Mouse (Mus musculus) liver, embryonic 14.5 days (tissue): ENCODE measurements around the gene Rabl6. TPM values are rescaled to one million over a fixed set of nuclear protein-coding genes. Genes with fewer than 3 reads are reported as not detected.

Experiments used
- ATAC-seq: fragments of 200-750 bp; cut with Nextera tagmentation; 2 replicates; pipeline ENCODE4 v1.8.0; 2017; ENCODE audit warnings: moderate number of reproducible peaks, mild to moderate bottlenecking, moderate library complexity; ENCODE audit not compliant: insufficient read depth
- DNase-seq, 3 experiments: peaks; one replicate each; pipeline ENCODE4 v3.0.0-alpha.2; 2012 to 2013; ENCODE audit warnings: low read depth in 3 of 3, low spot score in 3 of 3
- H3K27ac ChIP-seq: fragments of 300-500 bp; sonication (generic); 2 replicates; pipeline ENCODE4 v1.5.1; 2014; ENCODE audit warnings: moderate library complexity, mild to moderate bottlenecking, control low read depth, inconsistent platforms
- H3K27me3 ChIP-seq: fragments of 300-500 bp; sonication (generic); 2 replicates; pipeline ENCODE4 v1.6.1; 2014; ENCODE audit warnings: mild to moderate bottlenecking, low read length, moderate library complexity; ENCODE audit not compliant: control insufficient read depth, insufficient read depth
- H3K36me3 ChIP-seq: fragments of 300-500 bp; sonication (generic); replicated peaks from 2 replicates; pipeline ENCODE4 v1.6.1; 2014; ENCODE audit warnings: low read depth; ENCODE audit not compliant: control insufficient read depth, insufficient read depth
- H3K4me1 ChIP-seq, 2 experiments: fragments of 200-500 bp in 1 of 2; fragments of 300-500 bp in 1 of 2; sonication (generic) in 1 of 2; replicated peaks; 2 replicates each; pipeline ENCODE4 v1.6.1; 2012 to 2014; ENCODE audit warnings: antibody characterized with exemption in 1 of 2, inconsistent platforms in 1 of 2, low read length in 1 of 2; ENCODE audit not compliant: control insufficient read depth in 2 of 2, insufficient read depth in 2 of 2
- H3K4me2 ChIP-seq: fragments of 300-500 bp; sonication (generic); 2 replicates; pipeline ENCODE4 v1.6.1; 2014; ENCODE audit warnings: low read depth, mild to moderate bottlenecking, control low read depth, moderate library complexity
- H3K4me3 ChIP-seq, 2 experiments: fragments of 200-500 bp in 1 of 2; fragments of 300-500 bp in 1 of 2; sonication (generic) in 1 of 2; 2 replicates each; pipeline ENCODE4 v1.5.1; 2012 to 2014; ENCODE audit warnings: low read depth in 2 of 2, low read length in 2 of 2, mild to moderate bottlenecking in 2 of 2, control low read depth in 1 of 2, inconsistent platforms in 1 of 2, moderate library complexity in 1 of 2; ENCODE audit not compliant: insufficient read depth in 1 of 2
- H3K9ac ChIP-seq: fragments of 300-500 bp; sonication (generic); replicated peaks from 2 replicates; pipeline ENCODE4 v1.6.1; 2014; ENCODE audit warnings: mild to moderate bottlenecking, control low read depth, moderate library complexity
- H3K9me3 ChIP-seq: fragments of 300-500 bp; sonication (generic); 2 replicates; pipeline ENCODE4 v1.6.1; 2016; ENCODE audit warnings: low read length, mixed read lengths; ENCODE audit not compliant: control insufficient read depth
- CTCF ChIP-seq: IDR thresholded peaks from 2 replicates; pipeline ENCODE4 v1.5.1; 2016; ENCODE audit warnings: antibody characterized with exemption, low read depth, control low read depth
- EP300 ChIP-seq: IDR thresholded peaks from 2 replicates; pipeline ENCODE4 v1.6.1; 2016; ENCODE audit warnings: antibody characterized with exemption, low read depth
- WGBS: fragments of 180-500 bp; shearing (Covaris S2); extraction: QIAGEN DNeasy Blood & Tissue Kit; methylation state at CpG from one replicate; pipeline ENCODE4 v1.1.7; 2014; ENCODE audit not compliant: insufficient replicate concordance; 5-methylcytosine and 5-hydroxymethylcytosine counted together
- polyA plus RNA-seq, 2 experiments: library from polyadenylated mRNA; depleted of rRNA in 1 of 2; stranded (reverse) in 1 of 2; unstranded in 1 of 2; fragments of >200 nt; fragmentation: Nextera tagmentation in 1 of 2; extraction: Ambion mirVana in 1 of 2; gene quantifications; 2 replicates each; pipeline versions ENCODE4 v1.2.1 to v1.2.3; 2012 to 2014

Gene Rabl6
- polyA plus RNA-seq, 2 experiments: 18.6 to 21.5 TPM

- H3K27me3 ChIP-seq: peaks cover 58% of the 10 kb centered on the region
- no peak for TF ChIP-seq EP300
- peak; percentile 66 for TF ChIP-seq CTCF
Measured at GRCm38 (mm10) chr2:25579737-25580460, 28.4 kb downstream of the Rabl6 start.

GRCm38 (mm10) chr2:25578796-25579736 is 29.3 kb downstream of the Rabl6 start:
- WGBS: 7% methylated on average over 77 of the region's 77 CpGs
- peaks cover 58% of the 10 kb centered on the region for H3K27me3 ChIP-seq
- no peak overlapping the region for H3K27ac ChIP-seq
- no peak overlapping the region for H3K4me3 ChIP-seq
- ATAC-seq (no peak), DNase-seq (no peak)
- H3K9ac ChIP-seq: no peak overlapping the region
- peaks cover 4% of the 10 kb centered on the region for H3K36me3 ChIP-seq
- no peak overlapping the region for H3K4me2 ChIP-seq
- TF ChIP-seq EP300 (no peak), CTCF (no peak)
- peaks cover 2 to 9% of the 10 kb centered on the region in 2 experiments; a peak in 3 of 4 replicates for H3K4me1 ChIP-seq
- no peaks in the 10 kb centered on the region for H3K9me3 ChIP-seq

More at GRCm38 (mm10) chr2:25579737-25580460, 28.4 kb downstream of the Rabl6 start:
- no peak overlapping the region for H3K4me2 ChIP-seq
- H3K4me1 ChIP-seq: peaks cover 0 to 9% of the 10 kb centered on the region in 2 experiments; a peak in 1 of 4 replicates
- peaks cover 4% of the 10 kb centered on the region for H3K36me3 ChIP-seq
- no peaks in the 10 kb centered on the region for H3K9me3 ChIP-seq
- DNase-seq (no peak), ATAC-seq (no peak)
- H3K27ac ChIP-seq: no peak overlapping the region
- 2% methylated on average over 27 of the region's 27 CpGs for WGBS
- no peak overlapping the region for H3K4me3 ChIP-seq
- H3K9ac ChIP-seq: no peak overlapping the region

- no peak overlapping the region for H3K4me3 ChIP-seq
- peaks cover 8 to 15% of the 10 kb centered on the region in 2 experiments for H3K4me1 ChIP-seq
- H3K36me3 ChIP-seq: no peaks in the 10 kb centered on the region
- peaks cover 58% of the 10 kb centered on the region for H3K27me3 ChIP-seq
- TF ChIP-seq CTCF (peak; percentile 33; the same call in 1 of the 2 replicates), EP300 (no peak)
- no peaks in the 10 kb centered on the region for H3K9me3 ChIP-seq
- no peak overlapping the region for H3K27ac ChIP-seq
- ATAC-seq (no peak), DNase-seq (no peak)
- WGBS: 4% methylated on average over 75 of the region's 75 CpGs
- no peak overlapping the region for H3K4me2 ChIP-seq
- H3K9ac ChIP-seq: no peak overlapping the region
Measured at GRCm38 (mm10) chr2:25577951-25578795, 30.1 kb downstream of the Rabl6 start.

GRCm38 (mm10) chr2:25576965-25577891 is 31.1 kb downstream of the Rabl6 start:
- 19% methylated on average over 92 of the region's 92 CpGs for WGBS
- TF ChIP-seq CTCF: no peak
- no peak for TF ChIP-seq EP300
- H3K9me3 ChIP-seq: no peaks in the 10 kb centered on the region
- H3K27ac ChIP-seq: no peak overlapping the region
- ATAC-seq: no peak
- no peak overlapping the region for H3K9ac ChIP-seq
- no peak overlapping the region for H3K4me2 ChIP-seq
- peaks cover 58% of the 10 kb centered on the region for H3K27me3 ChIP-seq
- H3K4me3 ChIP-seq: no peak overlapping the region
- no peak for DNase-seq
- peaks cover 10 to 15% of the 10 kb centered on the region in 2 experiments for H3K4me1 ChIP-seq
- H3K36me3 ChIP-seq: no peaks in the 10 kb centered on the region
